Mouse (Mus musculus): ENCODE measurements around the gene Cpeb4.

Gene Cpeb4

GRCm38 (mm10) chr11:31846771-31847468 lies 25.1 kb upstream of the Cpeb4 start:
- DNase-seq (ENCODE audit: low spot score in 2 of 2) = peak in 1 of 2 experiments; percentile 35

- DNase-seq (ENCODE audit: low spot score in 2 of 2) = no peak
Observed at GRCm38 (mm10) chr11:31847469-31847805, 24.6 kb upstream of the Cpeb4 start.

- no peak for DNase-seq (ENCODE audit: low spot score in 2 of 2)
Observed at GRCm38 (mm10) chr11:31848725-31849124, 23.3 kb upstream of the Cpeb4 start.

GRCm38 (mm10) chr11:31850156-31850775 lies 21.7 kb upstream of the Cpeb4 start:
- DNase-seq (ENCODE audit: low spot score in 2 of 2) = no peak

GRCm38 (mm10) chr11:31850995-31851394 lies 21.0 kb upstream of the Cpeb4 start:
- no peak for DNase-seq (ENCODE audit: low spot score in 2 of 2)

- DNase-seq (ENCODE audit: low spot score in 2 of 2) = no peak
Observed at GRCm38 (mm10) chr11:31851702-31852560, 20.1 kb upstream of the Cpeb4 start.

GRCm38 (mm10) chr11:31854955-31855354 lies 17.1 kb upstream of the Cpeb4 start:
- peak in 1 of 2 experiments; percentile 59 for DNase-seq (ENCODE audit: low spot score in 2 of 2)

- no peak for DNase-seq (ENCODE audit: low spot score in 2 of 2)
Observed at GRCm38 (mm10) chr11:31857479-31857878, 14.5 kb upstream of the Cpeb4 start.

GRCm38 (mm10) chr11:31861149-31861890 lies 10.7 kb upstream of the Cpeb4 start:
- no peak for DNase-seq (ENCODE audit: low spot score in 2 of 2)

GRCm38 (mm10) chr11:31867976-31868375 lies 4.0 kb upstream of the Cpeb4 start:
- no peak for DNase-seq (ENCODE audit: low spot score in 2 of 2)

- DNase-seq (ENCODE audit: low spot score in 2 of 2) = peak; percentile 98 to 99
Observed at GRCm38 (mm10) chr11:31870285-31871010, 1.6 kb upstream of the Cpeb4 start.

GRCm38 (mm10) chr11:31871135-31871541 lies 873 bp upstream of the Cpeb4 start:
- peak in 1 of 2 experiments; percentile 43 for DNase-seq (ENCODE audit: low spot score in 2 of 2)

GRCm38 (mm10) chr11:31872546-31873261 lies 693 bp downstream of the Cpeb4 start:
- DNase-seq (ENCODE audit: low spot score in 2 of 2) = peak in 1 of 2 experiments; percentile 45

GRCm38 (mm10) chr11:31874071-31874470 lies 2.1 kb downstream of the Cpeb4 start:
- no peak for DNase-seq (ENCODE audit: low spot score in 2 of 2)

GRCm38 (mm10) chr11:31883671-31884070 lies 11.7 kb downstream of the Cpeb4 start:
- no peak for DNase-seq (ENCODE audit: low spot score in 2 of 2)

- no peak for DNase-seq (ENCODE audit: low spot score in 2 of 2)
Observed at GRCm38 (mm10) chr11:31885765-31886164, 13.8 kb downstream of the Cpeb4 start.

GRCm38 (mm10) chr11:31888229-31888628 lies 16.2 kb downstream of the Cpeb4 start:
- no peak for DNase-seq (ENCODE audit: low spot score in 2 of 2)

GRCm38 (mm10) chr11:31892152-31892551 lies 20.1 kb downstream of the Cpeb4 start:
- DNase-seq (ENCODE audit: low spot score in 2 of 2) = no peak

- DNase-seq (ENCODE audit: low spot score in 2 of 2) = no peak
Observed at GRCm38 (mm10) chr11:31893639-31894038, 21.6 kb downstream of the Cpeb4 start.

GRCm38 (mm10) chr11:31896065-31896792 lies 24.2 kb downstream of the Cpeb4 start:
- no peak for DNase-seq (ENCODE audit: low spot score in 2 of 2)
